Mouse (Mus musculus) retina, postnatal 1 day (tissue): Measurements from ENCODE around the gene Vipr2.

Experiments used
- DNase-seq: peaks from one replicate; pipeline ENCODE4 v3.0.0-alpha.2; 2012

Gene Vipr2

DNA sequence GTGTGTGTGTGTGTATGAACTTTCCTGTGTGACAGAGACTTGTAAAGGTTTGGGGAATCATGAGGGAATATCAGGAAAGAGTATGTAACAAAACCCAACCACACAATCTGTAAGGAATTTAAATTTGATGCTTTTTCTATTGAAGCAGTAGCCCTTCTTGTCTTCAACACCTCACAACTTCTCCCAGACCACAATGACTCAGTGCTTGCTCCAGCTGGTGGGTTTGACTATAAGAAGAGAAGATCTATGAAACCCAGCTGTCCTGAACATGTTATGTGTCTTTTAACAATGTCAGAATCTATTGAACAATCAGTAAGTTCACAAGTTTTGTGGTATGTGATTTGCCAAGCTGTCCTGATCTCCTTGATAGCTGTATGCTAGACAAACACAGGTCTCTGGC lies 87.8 kb downstream of the Vipr2 start:
- no peak for DNase-seq

DNA sequence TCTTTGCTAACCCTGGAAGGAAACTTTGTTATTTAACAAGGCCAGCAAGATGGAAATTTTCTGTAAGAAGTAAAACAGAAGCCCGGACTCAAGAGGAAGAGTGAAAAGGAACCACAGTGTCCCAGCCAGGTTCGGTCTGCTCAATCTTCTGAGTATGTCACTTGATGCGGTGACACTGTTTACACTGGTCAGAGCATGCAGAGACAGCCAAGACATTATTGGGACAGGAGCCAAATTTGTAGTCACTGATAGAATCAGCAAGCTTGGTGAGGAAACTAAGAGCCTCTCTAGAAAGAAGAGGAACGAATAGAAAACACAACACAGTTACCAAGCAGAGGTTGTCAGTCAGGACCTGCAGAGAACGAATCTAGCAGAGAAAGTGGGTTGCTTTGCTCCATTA lies 92.1 kb downstream of the Vipr2 start:
- peak; percentile 6 for DNase-seq

DNA sequence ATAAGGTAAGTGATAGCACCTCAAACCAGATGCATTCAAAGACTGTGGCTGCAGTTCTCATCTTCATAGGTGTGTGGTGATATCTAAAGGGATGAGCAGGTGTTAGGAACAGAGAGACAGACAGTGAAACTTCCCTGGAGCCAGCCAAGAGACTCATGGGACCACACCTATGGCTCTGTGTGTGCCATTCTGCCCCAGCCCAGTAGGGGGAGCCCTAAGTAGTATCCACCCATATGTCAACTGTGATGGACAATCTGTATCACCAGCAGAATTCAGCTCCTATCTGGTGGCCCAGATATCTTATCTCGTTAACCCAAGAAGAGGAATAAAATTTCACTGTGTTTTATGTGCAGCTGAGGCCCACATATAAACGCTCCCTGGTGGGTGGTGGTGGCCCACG lies 99.4 kb downstream of the Vipr2 start:
- no peak for DNase-seq

DNA sequence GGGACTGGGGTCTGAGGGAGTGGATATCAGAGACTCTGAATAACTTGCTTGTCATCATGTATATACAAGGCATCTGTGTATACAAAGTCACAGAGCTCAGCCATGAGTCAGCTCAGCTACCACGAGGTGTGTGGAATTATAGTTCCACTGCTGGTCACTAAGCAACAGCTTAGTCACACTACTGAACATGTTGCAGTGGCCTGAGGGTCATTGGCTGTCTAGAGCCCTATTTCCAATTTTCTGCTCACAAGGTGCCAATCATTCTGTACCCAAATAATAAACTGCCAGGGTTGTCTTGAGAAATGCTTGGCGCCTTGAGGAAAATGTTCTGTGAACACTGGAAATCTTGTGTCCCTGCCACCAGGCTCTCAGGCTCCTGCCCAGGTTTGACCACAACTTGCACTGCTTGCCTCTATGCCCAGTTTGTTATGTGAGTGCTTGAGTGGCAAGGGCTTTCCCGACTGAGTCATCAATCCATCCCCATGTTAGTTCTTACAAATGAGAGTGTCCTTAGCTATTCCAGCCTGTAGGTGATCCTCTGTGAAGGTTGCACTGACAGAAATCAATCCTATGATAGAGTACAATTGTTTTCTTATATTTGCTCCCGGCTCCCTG lies 104.0 kb downstream of the Vipr2 start:
- DNase-seq = no peak

DNA sequence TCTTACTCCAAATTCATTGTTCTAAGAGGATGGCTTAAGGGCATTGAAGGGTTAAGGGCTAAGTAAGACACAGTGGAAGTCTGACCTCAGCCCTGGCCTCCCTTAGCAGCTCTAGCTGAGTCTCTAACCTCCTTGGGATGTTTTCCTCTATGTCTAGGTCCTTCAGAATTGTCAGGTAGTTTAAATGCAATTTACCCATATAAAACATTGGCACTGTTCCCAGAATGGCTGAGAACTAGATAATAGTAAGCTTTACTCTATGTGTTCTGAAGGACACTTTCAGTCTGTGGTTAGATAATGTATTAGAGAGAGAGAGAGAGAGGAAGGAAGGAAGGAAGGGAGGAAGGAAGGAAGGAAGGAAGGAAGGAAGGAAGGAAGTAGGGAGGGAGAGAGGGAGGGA lies 104.8 kb downstream of the Vipr2 start:
- DNase-seq = no peak

DNA sequence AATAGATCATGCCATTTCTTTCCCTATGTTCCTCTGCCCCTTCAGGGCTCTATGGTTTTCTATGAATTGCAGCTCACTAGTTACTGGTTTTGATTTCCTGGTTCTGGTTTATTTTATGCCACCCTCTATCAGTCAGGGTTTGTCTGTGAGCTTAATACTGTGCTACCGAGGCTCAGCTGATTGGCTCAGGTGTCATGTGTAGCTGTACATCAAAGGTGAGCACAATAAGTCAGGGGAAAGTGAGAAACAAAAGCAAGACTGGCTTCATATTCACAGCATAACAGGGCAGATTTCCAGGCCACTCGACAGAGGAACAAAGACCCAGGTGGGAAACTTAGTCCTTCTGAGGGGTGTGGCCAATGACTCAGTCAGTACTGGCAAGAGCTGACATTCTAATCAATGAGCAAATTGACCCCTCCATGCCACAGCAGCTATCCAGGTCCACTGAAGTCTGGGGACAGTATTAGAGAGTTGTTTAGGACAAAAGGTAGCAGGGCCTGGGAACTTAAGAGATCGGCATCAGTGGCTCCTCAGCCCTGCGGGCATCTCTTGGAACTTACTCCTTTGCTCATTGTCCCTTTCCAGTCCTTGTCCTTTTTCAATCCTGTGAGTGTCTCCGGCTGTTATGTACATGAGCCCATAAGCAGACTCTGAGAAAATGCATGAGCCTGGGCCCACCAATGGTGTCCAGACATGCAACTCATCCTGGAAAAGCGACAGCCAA lies 105.8 kb downstream of the Vipr2 start:
- no peak for DNase-seq

DNA sequence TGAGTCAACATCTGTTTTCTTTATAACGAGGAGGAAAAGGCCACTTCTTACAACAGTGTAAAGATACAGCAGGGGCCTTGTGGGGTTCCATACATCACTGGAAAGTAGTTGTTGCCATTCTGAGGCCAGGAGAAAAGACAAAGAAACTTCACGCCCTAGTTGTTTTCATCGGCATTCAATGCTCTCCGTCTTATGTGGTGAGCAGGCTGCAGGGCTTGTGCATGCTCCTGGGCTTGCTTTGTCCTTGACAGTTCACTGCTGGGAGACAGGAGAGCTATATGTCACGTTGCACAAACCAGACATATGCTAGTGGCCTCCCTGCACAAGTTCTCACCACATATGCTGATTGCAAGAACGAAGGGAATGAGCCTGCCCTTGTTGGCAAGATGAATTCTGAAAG lies 116.4 kb downstream of the Vipr2 start:
- DNase-seq = peak; percentile 74

DNA sequence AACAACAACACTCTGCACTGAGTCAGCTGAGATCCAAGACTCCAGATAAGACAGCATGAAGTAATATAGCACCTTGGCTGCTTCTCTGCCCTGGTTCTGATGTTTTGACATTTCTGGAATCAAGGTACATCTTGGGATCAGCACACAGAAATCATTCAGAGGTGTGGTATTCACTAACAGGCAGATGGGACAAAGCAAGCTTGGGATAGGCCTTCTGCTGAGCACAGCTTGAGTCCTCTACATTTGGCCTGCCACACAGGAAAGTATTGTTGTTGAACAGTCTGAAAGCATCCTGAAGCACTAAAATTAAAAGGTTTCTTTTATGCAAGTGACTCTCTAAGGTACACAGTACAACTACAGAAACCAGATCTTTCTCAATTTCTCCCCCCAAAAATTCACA lies 117.1 kb downstream of the Vipr2 start:
- no peak for DNase-seq
